Mouse (Mus musculus) right cerebral cortex, adult 18-20 months (tissue): ENCODE measurements around the gene Nat9.

Source experiments
- DNase-seq: peaks from one replicate; pipeline ENCODE4 v3.0.0; 2022; ENCODE audit warnings: mixed read lengths

Nat9 gene

DNA sequence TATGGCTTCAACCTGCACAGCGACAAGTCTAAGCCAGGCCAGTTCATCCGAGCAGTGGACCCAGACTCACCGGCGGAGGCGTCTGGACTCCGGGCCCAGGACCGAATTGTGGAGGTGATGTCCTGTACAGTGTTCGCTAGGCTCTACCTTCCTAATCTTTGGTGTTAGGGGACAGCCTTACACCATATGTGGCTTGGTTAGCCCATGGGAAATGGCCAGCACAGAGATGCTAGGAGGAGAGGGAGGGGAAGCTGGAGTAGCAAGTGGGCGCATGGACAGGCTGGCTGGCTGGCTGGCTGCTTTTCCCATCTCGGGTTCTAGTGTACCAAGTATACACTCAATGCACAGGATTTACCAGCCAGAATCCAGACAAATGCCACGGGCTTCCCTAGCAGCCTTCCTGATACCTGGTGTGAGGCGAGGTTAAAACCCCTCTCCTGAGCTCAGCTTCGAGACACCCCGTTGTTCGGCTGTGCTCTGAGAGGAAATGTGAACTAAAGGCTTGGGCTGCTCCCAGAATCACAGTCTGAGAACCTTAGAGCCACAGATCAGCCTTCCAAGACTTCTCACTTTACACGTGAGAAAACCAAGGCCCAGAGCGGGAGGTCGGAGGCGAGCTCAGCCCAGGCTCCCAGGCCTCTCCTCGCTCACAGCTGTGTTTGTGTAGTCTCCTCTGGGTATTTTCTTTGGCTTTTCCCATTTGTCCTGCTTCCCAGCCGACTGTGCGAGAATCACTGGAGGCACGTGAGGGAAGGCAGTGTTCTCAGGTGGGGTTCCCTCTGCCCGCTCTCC lies 11.1 kb downstream of the Nat9 start:
- no peak for DNase-seq

- DNase-seq, result no peak
These were observed 13.9 kb downstream of the Nat9 start for GRCm38 (mm10) chr11:115173549-115174339.

DNA sequence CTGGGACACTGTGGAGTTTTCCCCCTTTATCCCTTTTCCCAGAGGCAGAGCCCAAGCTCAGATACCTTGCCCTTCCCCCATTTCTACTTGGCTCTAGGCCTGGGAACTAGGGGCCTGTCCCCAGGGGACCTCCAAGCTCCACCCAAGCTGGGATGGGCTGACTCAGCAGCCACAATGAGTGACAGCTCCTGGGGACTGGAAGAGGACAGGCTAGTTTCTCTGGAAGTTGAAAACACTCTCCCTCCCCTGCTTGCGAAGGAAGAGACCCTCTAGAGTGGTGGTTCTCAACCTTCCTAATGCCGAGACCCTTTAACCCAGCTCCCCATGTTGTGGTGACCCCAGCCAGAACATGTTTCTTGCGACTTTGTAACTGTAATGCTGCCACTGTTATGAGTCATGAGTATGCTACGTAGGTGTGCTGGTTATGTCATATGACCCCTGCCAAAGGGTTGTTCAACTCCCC lies 14.8 kb downstream of the Nat9 start:
- DNase-seq, result no peak

GRCm38 (mm10) chr11:115171125-115171524 lies 16.5 kb downstream of the Nat9 start:
- no peak for DNase-seq

GRCm38 (mm10) chr11:115169430-115169829 lies 18.2 kb downstream of the Nat9 start:
- no peak for DNase-seq

DNA sequence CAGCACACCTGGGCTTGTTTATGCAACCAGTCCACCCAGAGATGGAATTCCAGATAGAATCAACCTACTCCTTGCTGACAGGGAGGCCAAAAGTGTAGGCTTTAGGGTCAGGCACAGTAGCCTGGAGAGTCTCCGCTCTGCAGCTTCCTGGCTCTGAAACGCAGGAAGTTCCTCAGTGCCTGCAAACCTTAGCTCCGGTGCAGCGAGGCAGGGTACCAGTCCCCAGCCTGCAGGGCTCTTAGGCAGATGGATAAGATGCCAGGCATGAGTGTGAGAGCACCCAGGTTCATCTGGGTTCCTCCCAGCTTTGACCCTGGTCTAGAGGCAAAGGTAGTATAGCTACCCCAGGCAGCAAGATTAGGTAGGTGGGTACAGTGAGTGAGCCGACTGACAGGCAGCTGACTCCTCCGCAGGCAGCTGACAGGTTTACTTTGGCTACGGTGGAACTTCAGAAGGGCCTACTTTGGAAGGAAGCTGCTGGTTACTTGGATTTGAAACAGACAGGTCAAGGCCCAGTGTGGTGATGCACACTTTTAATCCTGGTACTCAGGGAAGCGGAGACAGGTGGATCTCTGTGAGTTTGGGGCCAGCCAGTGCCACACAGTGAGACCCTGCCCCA lies 19.9 kb downstream of the Nat9 start:
- DNase-seq, result no peak

DNA sequence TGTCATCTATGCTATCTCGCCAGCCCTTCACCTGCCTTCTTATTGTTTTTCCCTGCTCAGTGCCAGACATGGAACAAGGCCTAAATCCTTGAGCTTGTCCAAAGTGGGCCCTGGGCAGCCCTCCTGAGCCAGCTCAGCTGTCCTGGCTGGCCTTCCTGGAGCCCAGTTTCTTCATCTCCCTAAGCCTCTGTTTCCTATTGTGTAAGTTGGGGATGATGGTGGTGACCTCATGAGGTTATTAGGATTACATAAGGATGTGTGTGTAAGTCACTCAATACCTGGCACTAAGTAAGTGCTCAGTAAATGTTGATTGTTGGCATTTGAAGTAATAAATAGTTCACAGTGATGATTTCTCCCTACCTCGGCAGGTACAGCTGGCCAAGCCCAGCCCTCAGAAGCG lies 20.9 kb downstream of the Nat9 start:
- DNase-seq, result no peak

GRCm38 (mm10) chr11:115164976-115165374 lies 22.7 kb downstream of the Nat9 start:
- peak; percentile 37 for DNase-seq

DNA sequence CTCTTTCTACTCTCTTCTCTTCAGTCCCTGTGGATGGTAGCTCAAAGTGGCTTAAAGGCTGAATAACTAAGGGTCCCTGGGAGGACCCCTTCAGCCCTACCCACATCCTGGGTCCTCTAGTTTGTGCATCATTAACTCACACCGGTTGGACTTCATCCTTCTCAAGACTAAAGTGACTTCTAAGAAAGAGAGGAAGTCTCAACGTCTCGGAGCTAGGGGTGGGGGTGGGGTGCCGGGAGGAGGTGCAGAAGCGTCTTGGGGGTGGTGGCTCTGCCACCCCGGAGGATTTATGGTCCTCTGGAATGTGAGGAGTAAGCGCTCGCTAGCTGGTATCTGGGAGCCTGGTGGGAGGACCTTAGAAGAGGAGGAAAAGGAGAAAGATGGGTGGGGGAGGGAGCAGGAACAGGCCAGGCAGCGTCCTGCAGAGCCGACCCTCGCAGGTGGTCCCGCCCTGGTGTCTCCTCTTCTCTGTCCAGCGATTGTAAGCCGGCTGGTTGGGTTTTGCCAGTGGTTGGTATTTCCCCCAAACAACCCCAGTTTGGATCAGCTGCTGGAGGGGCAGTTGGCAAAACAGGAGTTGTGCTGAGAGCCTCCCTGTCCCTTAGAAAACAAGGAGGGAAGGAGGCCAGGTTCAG lies 23.2 kb downstream of the Nat9 start:
- DNase-seq, result no peak

DNA sequence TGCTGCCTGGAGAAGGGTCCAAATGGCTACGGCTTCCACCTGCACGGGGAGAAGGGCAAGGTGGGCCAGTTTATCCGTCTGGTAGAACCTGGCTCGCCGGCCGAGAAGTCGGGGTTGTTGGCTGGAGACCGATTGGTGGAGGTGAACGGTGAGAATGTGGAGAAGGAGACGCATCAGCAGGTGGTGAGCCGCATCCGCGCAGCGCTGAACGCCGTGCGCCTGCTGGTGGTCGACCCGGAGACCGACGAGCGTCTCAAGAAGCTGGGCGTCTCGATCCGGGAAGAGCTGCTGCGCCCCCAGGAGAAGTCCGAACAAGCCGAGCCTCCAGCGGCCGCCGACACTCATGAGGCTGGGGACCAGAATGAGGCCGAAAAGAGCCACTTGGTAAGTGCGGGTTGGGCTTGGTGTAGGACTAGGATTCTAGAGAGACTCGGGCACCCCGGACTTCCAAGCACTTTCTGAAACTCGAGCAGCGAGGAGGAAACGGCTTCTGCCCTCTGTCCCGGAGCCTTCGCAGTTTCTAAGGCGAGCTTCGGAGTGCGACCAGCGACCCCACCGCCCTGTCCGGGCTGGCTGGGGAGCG lies 24.0 kb downstream of the Nat9 start:
- DNase-seq, result no peak

- DNase-seq, result peak; percentile 93
These were observed 24.7 kb downstream of the Nat9 start, which contains the start of gene Slc9a3r1 for GRCm38 (mm10) chr11:115162832-115163480. Gene Slc9a3r1, plus strand, starts transcription at chr11:115163341.

DNA sequence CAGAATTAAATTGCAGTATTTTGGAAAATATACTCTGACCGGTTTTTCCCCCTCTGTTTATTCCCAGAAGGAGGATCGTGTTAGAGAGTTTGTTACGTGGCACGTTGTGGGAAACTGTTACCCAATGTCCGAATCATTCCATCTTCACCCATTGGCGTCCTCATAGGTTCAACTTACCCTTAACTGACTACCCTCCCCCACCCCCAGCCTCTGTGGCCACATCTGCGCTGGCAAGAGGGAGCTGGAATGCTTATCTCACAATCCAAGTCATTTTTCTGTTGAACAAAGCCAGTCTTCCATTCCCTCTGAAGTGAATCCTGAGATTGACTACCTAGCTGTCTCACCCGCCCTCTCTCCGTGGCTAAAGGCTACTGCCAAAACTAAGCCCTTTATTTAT lies 25.5 kb downstream of the Nat9 start:
- DNase-seq, result no peak

- no peak for DNase-seq
These were observed 26.0 kb downstream of the Nat9 start for GRCm38 (mm10) chr11:115161578-115162204.

- DNase-seq, result peak; percentile 44
These were observed 26.6 kb downstream of the Nat9 start for GRCm38 (mm10) chr11:115160883-115161577.

DNA sequence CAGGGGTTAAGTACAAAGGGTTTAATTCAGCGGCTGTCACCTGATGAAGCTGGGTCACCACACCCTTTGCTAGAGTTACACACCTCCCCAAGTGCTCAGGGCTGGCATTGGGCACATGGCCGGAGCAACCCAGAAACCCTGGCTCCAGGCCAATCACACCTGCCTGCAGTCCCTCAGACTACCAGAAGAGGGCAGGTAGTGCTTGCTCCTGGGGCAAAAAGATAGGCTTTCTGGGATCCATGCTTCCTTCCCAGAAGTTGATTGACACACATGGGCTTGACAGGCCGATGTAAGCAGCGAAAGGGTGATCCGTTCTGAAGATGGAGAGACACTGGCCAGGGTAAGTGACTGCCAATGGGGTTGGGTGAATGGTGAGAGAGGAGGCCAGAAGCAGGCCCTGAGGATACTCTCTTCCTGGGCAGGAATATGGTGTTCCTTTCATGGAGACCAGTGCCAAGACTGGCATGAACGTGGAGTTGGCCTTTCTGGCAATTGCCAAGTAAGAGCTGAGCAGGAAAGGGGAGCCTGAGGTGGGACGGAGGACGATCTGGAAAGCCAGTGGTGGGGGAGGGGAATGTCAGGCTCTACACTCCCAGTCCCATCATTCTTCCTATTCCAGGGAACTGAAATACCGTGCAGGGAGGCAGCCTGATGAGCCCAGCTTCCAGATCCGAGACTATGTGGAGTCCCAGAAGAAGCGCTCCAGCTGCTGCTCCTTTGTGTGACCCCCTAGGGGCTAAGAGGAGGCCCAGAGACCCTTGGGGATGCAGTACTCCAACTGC lies 27.5 kb downstream of the Nat9 start:
- peak; percentile 43 for DNase-seq

DNA sequence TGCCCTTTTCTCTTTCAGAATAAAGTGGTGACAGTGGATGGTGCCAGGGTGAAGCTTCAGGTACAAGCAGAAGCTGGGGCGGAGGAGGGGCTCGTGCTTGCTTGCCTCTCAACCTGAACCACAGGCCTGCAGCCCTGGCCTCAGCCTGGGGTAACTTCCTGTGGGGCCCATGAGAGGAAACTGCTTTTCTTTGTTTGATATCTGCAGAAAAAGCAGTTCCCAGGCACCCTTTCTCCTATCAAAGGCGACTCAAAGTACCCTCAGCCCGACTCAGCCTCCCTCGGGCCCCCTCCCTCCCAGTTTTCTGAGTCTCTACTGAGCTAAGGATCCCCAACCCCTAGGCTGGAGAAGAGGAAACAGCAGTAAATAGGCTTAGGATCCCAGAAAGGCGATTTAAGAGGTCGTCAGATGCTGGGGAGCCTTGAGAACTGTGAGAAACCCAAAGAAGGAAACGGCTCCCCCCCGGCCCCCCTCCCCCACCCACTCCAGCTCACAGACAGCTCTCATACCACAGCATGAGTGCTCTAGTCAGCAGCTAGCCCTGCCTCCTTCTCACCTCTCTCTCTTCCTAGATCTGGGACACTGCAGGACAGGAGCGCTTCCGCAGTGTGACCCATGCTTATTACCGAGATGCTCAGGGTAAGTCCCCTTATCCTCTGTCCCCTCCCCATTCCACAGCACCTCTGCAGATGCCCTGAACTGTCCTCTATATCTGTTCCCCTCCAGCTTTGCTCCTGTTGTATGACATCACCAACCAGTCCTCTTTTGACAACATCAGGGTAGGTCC lies 29.5 kb downstream of the Nat9 start:
- DNase-seq, result no peak

DNA sequence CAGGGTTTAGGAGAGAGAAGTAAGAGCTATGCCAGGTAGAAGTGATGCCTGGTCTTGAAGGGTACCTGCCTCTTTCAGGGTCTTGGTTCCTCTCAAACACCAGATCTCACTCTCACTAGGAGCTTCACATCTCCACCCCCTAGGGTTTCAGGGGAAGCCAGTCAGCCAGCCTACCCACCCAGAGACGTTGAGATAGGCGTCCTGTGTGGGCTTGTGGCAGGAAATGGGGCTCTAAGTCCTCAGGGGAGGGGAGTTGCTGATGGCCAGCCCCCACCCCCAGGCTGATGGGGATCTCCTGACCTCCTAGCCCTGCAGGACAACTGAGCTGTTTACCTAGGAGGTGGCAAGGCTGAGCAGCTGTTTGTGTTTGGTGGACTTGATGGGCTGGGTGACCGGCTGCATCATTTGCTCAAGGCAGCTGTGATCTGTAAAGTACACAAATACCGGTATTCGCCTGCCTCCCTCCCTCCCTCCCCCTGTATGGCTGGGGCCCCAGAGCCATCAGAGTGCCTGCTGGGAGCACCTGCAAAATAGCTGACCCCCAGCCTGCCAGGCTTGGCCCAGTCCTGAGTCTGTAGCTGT lies 32.5 kb downstream of the Nat9 start:
- DNase-seq, result no peak

DNA sequence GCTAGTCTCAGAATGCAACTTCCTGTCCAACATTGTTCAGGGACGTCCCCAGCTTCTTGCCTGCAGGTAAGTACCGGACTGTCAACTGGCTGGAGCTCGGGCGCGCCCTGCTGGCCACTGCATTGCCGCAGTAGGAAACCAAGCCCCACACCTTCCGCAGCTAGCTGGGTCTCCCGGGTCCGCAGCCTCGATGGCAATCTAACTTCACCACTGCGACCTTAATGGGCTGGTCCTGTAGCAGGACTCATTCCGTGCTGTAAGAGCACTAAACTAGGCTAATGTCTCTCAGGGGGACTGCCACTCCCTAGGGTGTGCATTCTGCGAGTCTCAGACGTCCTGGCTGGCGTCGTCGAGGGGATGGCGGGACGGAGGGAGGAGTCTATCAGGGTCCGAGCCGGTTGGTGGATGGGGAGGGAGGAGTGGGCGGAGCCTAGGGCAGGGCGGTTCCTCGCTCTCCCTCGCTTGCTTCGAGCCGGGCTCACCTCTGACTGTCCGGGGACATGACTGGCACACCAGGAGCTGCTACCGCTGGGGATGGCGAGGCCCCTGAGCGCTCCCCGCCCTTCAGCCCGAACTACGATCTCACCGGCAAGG lies 33.9 kb downstream of the Nat9 start:
- DNase-seq, result peak; percentile 57
